ENCODE assay signal across 11 mouse cellular contexts in genomic region chr2:158154641-158155040, GRCm38 (mm10). TPM values are rescaled to one million over a fixed set of nuclear protein-coding genes. Genes with fewer than 3 reads are reported as not detected.
A peak's percentile ranks its signal among the peaks of the same experiment; 100 is the strongest.
DNase-seq lines count a peak whose midpoint lies in the region; ATAC-seq and TF ChIP-seq lines count a peak whose summit lies in the region.
"Had no signal": no experiment of that assay in that cellular context is flagged by ENCODE, and none has a peak within 500 bp of the region (broad histone marks: within the 10 kb centered on the region; RNA-seq: fewer than 3 reads in every experiment).

No protein-coding gene starts in this region.

- H3K36me3 ChIP-seq in hindbrain, embryonic 12.5 days, result no peaks in the 10 kb centered on the region
- H3K36me3 ChIP-seq in hindbrain, embryonic 14.5 days (replicated peaks; ENCODE audit: control insufficient read depth, insufficient read depth), result no peaks in the 10 kb centered on the region
- H3K36me3 ChIP-seq in embryonic facial prominence, embryonic 13.5 days, result no peaks in the 10 kb centered on the region
- H3K36me3 ChIP-seq in myocyte (ENCODE audit: control insufficient read depth, insufficient read depth), result no peaks in the 10 kb centered on the region
- H3K36me3 ChIP-seq: forebrain, embryonic 12.5 days had no signal

- H3ac ChIP-seq in myocyte (ENCODE audit: control insufficient read depth, insufficient read length), result no peak overlapping the region

- H3K27ac ChIP-seq in hindbrain, embryonic 12.5 days, result 0 out of 2 replicates have a peak overlapping the region, but pooled peaks have one; percentile 67
- no peak overlapping the region for H3K27ac ChIP-seq in hindbrain, embryonic 14.5 days
- peak overlapping the region; percentile 80 for H3K27ac ChIP-seq in embryonic facial prominence, embryonic 13.5 days
- H3K27ac ChIP-seq in left cerebral cortex, adult 2 months, result no peak overlapping the region

- no peak overlapping the region for H3K4me2 ChIP-seq in hindbrain, embryonic 12.5 days (replicated peaks)
- H3K4me2 ChIP-seq in hindbrain, embryonic 14.5 days (replicated peaks), result no peak overlapping the region
- no peak overlapping the region for H3K4me2 ChIP-seq in embryonic facial prominence, embryonic 13.5 days
- H3K4me2 ChIP-seq in myocyte (ENCODE audit: low read depth), result peak overlapping the region; percentile 83

- no peak for TF ChIP-seq CTCF in left cerebral cortex, adult 2 months (IDR thresholded peaks at IDR 0.05)

- no peak overlapping the region for H3K9ac ChIP-seq in hindbrain, embryonic 12.5 days
- no peak overlapping the region for H3K9ac ChIP-seq in hindbrain, embryonic 14.5 days
- no peak overlapping the region for H3K9ac ChIP-seq in embryonic facial prominence, embryonic 13.5 days

- peaks cover 10% of the 10 kb centered on the region for H3K4me1 ChIP-seq in hindbrain, embryonic 12.5 days
- H3K4me1 ChIP-seq in hindbrain, embryonic 14.5 days (replicated peaks; ENCODE audit: control insufficient read depth, insufficient read depth, low read length), result peaks cover 9% of the 10 kb centered on the region
- H3K4me1 ChIP-seq in embryonic facial prominence, embryonic 13.5 days, result peaks cover 29% of the 10 kb centered on the region

- intact Hi-C loops in left cerebral cortex, adult 2 months (cut with DNase I), result no loop called here

- no peaks in the 10 kb centered on the region for H3K79me2 ChIP-seq in myocyte (ENCODE audit: control insufficient read depth, insufficient read depth)

- no peak overlapping the region for H3K4me3 ChIP-seq in hindbrain, embryonic 12.5 days
- H3K4me3 ChIP-seq in hindbrain, embryonic 14.5 days (replicated peaks; ENCODE audit: low read length), result no peak overlapping the region
- no peak overlapping the region for H3K4me3 ChIP-seq in embryonic facial prominence, embryonic 13.5 days
- H3K4me3 ChIP-seq in myocyte, result no peak overlapping the region
- H3K4me3 ChIP-seq in left cerebral cortex, adult 2 months, result no peak overlapping the region

- DNase-seq in hindbrain, embryonic 14.5 days (ENCODE audit: low spot score), result no peak
- DNase-seq in ES-CJ7 (ENCODE audit: low read depth, low spot score), result peak; percentile 91
- DNase-seq in left cerebral cortex, adult 2 months (ENCODE audit: extremely low spot score in 1 of 2, low spot score in 2 of 2), result no peak
- no peak for DNase-seq in adrenal gland, postnatal 36 days
- DNase-seq: adrenal gland, postnatal 25 days; cerebellum, adult 11 months; kidney, adult 11 months had no signal

- ATAC-seq in hindbrain, embryonic 12.5 days (ENCODE audit: low FRiP score), result no peak
- ATAC-seq in hindbrain, embryonic 14.5 days (ENCODE audit: low FRiP score), result no peak
- ATAC-seq in embryonic facial prominence, embryonic 13.5 days (ENCODE audit: insufficient number of reproducible peaks, insufficient read depth, low FRiP score, low TSS enrichment, low read depth), result no peak

- H3K9me3 ChIP-seq in hindbrain, embryonic 12.5 days (replicated peaks), result 0 out of 2 replicates have a peak, but pooled peaks cover 3% of the 10 kb centered on the region
- H3K9me3 ChIP-seq in hindbrain, embryonic 14.5 days (ENCODE audit: control insufficient read depth, low read length), result 0 out of 2 replicates have a peak, but pooled peaks cover 3% of the 10 kb centered on the region
- no peaks in the 10 kb centered on the region for H3K9me3 ChIP-seq in embryonic facial prominence, embryonic 13.5 days
- H3K9me3 ChIP-seq: forebrain, embryonic 12.5 days had no signal

- TF ChIP-seq POLR2A in myocyte (IDR thresholded peaks at IDR 0.05; ENCODE audit: insufficient read length, low read depth), result no peak

- 45% methylated on average over 8 of the region's 8 CpGs for WGBS in hindbrain, embryonic 12.5 days
- 39% methylated on average over 8 of the region's 8 CpGs for WGBS in hindbrain, embryonic 14.5 days
- 60% methylated on average over 8 of the region's 8 CpGs for WGBS in embryonic facial prominence, embryonic 13.5 days

- H3K27me3 ChIP-seq in hindbrain, embryonic 12.5 days, result no peaks in the 10 kb centered on the region
- no peaks in the 10 kb centered on the region for H3K27me3 ChIP-seq in hindbrain, embryonic 14.5 days (ENCODE audit: control insufficient read depth, insufficient read depth, low read length)
- H3K27me3 ChIP-seq in embryonic facial prominence, embryonic 13.5 days, result no peaks in the 10 kb centered on the region
- H3K27me3 ChIP-seq in myocyte (ENCODE audit: control insufficient read depth, insufficient read depth, insufficient read length), result no peaks in the 10 kb centered on the region
- H3K27me3 ChIP-seq: forebrain, embryonic 12.5 days had no signal

TF ChIP-seq in myocyte, 11 proteins besides CTCF, POLR2A, EP300 and RAD21:
- TF ChIP-seq MYOD1 (IDR thresholded peaks at IDR 0.05; ENCODE audit: control insufficient read depth in 1 of 3, insufficient read length in 2 of 3, low read depth in 2 of 3), result no peak
- no peak for TF ChIP-seq E2F4 (IDR thresholded peaks at IDR 0.05; ENCODE audit: insufficient read depth)
- TF ChIP-seq CEBPB (IDR thresholded peaks at IDR 0.05; ENCODE audit: insufficient read depth, poor library complexity, severe bottlenecking), result no peak
- no peak for TF ChIP-seq POLR2AphosphoS2 (IDR thresholded peaks at IDR 0.05; ENCODE audit: insufficient read length, low read depth)
- no peak for TF ChIP-seq SRF (IDR thresholded peaks at IDR 0.05; ENCODE audit: control insufficient read depth, insufficient read length, low read depth)
- TF ChIP-seq REST (IDR thresholded peaks at IDR 0.05; ENCODE audit: insufficient read depth, insufficient read length), result no peak
- TF ChIP-seq MAX (IDR thresholded peaks at IDR 0.05; ENCODE audit: low read depth), result no peak
- no peak for TF ChIP-seq TCF12 (IDR thresholded peaks at IDR 0.05; ENCODE audit: insufficient read depth, poor library complexity, severe bottlenecking)
- TF ChIP-seq USF1 (IDR thresholded peaks at IDR 0.05; ENCODE audit: low read depth), result no peak
- no peak for TF ChIP-seq MYOG (IDR thresholded peaks at IDR 0.05; ENCODE audit: control insufficient read depth in 1 of 3, insufficient read depth in 1 of 3, insufficient read length in 2 of 3, low read depth in 2 of 3)
- no peak for TF ChIP-seq TCF3 (IDR thresholded peaks at IDR 0.05; ENCODE audit: insufficient read length, low read depth)

RNA-seq across cellular contexts. Expression of gene Tgm2, which starts 8.4 kb away (rescaled TPM):
- polyA plus RNA-seq in hindbrain, embryonic 12.5 days (2016; fragmentation: Nextera tagmentation; extraction: Ambion mirVana), result 9.9 and 11.1 TPM in 2 replicates
- 5.5 and 6.1 TPM in 2 replicates for polyA plus RNA-seq in hindbrain, embryonic 14.5 days (2014; fragmentation: Nextera tagmentation; extraction: Ambion mirVana)
- polyA plus RNA-seq in embryonic facial prominence, embryonic 13.5 days (2015; fragmentation: Nextera tagmentation; extraction: Ambion mirVana), result 10.9 and 16.4 TPM in 2 replicates
- 61.0 TPM for polyA plus RNA-seq in myocyte (2012; fragmentation: generic; extraction: Trizol)
- 10 to 100 TPM; 12.9 to 14.6 TPM for total RNA-seq in left cerebral cortex, adult 2 months (2021)
- total RNA-seq in adrenal gland, postnatal 36 days (2021), result 10 to 100 TPM; 44.6 to 85.9 TPM

Comparison
In these comparisons a context has a peak if more than half of its experiments do, and no peak if none do; other contexts are left out.
1. H3K27ac ChIP-seq: peak in hindbrain, embryonic 12.5 days (single experiment) and embryonic facial prominence, embryonic 13.5 days (single experiment); none in hindbrain, embryonic 14.5 days (single experiment) and left cerebral cortex, adult 2 months (single experiment).